Mouse (Mus musculus) embryo, embryonic 10 days (tissue): ENCODE data around the gene Rnf41.
A peak's percentile ranks its signal among the peaks of the same experiment; 100 is the strongest.

Experiments used
- DNase-seq: peaks from one replicate; pipeline ENCODE4 v3.0.0-alpha.2; 2015; ENCODE audit warnings: low spot score

The Rnf41 gene

DNA sequence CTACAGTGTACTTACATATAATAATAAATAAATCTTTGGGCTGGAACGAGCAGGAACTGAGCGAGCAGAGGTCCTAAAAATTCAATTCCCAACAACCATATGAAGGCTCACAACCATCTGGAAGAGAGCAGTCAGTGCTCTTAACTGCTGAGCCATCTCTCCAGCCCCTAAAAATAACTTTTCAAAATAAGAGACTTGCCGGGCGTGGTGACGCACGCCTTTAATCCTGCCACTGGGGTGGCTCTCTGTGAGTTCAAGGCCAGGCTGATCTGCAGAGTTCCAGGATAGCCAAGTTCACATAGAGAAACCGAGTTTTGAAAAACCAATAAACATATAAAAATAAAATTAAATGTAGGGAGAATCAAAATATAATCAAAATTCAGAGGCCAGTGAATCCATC is 74.9 kb downstream of the Rnf41 start:
- DNase-seq: no peak

DNA sequence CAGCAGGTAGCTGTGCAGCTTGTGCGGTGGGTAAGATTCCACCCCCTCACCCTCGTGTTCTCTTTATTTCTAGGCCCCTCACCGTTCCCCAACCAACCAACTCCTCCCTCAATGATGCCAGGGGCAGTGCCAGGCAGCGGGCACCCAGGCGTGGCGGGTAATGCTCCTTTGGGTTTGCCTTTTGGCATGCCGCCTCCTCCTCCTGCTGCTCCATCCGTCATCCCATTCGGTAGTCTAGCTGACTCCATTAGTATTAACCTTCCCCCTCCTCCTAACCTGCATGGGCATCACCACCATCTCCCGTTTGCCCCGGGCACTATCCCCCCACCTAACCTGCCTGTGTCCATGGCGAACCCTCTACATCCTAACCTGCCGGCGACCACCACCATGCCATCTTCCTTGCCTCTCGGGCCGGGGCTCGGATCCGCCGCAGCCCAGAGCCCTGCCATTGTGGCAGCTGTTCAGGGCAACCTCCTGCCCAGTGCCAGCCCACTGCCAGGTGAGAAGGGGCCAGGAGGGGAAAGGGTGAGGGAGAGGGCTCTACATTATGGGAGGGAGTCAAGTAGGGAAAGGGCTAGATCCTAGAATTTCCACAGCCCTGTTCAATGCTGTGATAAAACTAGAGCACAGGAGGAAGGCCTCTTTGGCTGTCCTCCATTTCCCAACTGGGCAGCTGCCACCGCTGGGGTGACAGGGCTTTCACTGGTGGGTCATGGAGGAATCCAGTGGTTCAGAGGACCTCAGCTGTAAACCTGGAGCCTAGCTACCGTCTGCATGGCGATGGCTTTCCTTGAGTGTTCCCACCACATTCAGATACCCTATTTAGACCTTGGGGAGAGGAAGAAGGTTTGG is 76.6 kb downstream of the Rnf41 start:
- no peak for DNase-seq

DNA sequence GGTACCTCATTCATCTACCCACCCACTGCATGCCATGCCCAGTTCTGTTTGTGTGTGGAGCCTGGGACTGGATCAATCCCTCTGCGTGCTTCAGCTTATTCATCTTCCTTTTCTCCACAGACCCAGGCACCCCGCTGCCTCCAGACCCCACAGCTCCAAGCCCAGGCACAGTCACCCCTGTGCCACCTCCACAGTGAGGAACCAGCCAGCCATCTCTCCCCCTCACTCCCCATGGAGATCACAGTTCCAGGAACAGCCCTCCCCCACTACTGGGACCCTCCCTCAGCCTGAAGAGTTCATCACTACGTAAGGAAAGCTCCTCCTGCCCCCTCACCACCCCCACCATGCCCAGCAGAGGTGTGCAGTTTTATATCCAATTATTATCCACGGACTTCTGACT is 77.3 kb downstream of the Rnf41 start:
- DNase-seq: no peak

DNA sequence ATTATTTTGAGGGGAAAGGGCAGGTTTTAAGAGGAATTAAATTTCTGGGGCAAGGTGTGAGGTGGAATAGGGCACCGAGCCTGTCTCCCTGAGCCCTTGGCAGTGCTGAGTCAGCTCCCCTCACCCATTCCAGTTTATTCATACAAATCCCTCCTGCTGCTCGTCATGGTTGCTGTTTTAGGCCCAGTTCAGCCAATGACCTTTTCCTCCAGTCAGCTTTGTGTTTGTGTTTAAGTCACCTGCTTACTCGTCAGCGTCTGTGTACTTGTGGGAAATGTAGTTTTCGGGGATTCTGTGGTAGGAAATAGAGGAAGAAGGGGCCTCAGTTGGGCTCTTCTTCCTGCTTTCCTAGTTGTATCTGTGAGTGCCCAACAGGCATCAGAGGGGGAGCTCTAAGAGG is 77.9 kb downstream of the Rnf41 start:
- DNase-seq: no peak

DNA sequence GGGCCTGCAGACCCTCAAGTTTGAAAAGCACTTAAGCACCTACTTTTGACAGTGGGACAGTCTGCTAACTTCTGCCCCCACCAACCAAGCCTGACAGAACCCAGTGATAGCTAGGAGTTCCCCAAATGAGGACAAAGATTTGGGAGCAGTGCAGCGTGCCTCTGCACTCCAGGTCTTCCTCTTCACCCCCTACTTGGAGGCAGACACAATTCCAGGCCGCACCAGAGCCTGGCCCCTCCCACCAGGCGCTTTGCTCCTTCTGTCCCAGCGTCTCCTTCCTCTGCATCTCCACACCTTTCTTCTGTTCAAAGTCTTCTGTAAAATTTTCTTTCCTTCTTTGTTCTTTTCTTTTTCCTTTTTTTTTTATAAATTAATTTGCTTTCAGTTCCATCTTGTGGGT is 78.3 kb downstream of the Rnf41 start:
- DNase-seq: no peak

DNA sequence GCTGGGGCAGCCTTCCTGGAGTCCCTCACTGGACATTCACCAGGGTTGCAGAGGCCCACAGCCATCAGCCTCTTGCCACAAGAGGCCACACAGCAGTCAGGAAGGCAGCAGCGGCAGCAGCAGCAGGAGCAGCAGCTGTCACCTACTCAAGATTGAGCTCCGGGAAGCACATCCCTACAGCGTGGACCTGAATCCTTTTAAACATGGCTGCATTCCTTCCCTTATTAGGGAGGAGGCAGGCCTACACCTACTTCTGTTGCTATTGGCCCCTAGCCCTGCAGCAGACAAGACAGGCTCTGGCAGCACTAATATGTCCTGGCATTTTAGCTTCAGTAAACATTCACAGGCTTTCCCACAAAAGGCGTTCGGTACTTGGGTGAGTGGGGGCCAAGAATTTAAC is 78.8 kb downstream of the Rnf41 start:
- peak; percentile 11 for DNase-seq

DNA sequence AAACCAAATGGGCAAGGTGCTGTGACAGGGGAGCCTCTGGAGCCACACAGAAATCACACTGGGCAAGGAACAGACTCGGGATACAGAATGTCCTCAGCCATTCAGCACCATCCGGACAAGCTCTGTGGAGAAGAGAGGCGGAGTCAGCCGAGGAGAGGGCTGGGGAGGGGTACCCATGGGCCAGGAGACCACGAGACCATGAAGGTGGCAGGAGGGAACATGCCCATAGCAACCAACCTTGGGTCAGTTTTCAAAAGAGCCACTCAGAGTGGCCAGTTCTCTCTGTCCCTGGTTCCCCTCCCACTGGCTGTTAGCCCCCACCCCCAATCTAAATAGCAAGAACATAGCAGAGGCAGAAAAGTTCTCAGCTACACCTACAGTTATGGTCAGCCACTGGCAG is 79.5 kb downstream of the Rnf41 start:
- no peak for DNase-seq
